Mouse (Mus musculus) kidney, adult 2 months (tissue): ENCODE results near the gene Prpf6.
A peak's percentile ranks its signal among the peaks of the same experiment; 100 is the strongest.

Experiments
- CTCF ChIP-seq: fragments of 200-500 bp; conservative IDR thresholded peaks from 2 replicates; pipeline ENCODE4 v1.5.1; 2011; ENCODE audit warnings: low read depth, mild to moderate bottlenecking, control low read depth, low read length, moderate library complexity, mixed read lengths; ENCODE audit not compliant: insufficient read depth, insufficient read length
- POLR2A ChIP-seq: fragments of 200-500 bp; IDR thresholded peaks from one replicate; pipeline ENCODE4 v1.6.1; 2011; ENCODE audit warnings: low read depth, low read length, control low read depth

DNA sequence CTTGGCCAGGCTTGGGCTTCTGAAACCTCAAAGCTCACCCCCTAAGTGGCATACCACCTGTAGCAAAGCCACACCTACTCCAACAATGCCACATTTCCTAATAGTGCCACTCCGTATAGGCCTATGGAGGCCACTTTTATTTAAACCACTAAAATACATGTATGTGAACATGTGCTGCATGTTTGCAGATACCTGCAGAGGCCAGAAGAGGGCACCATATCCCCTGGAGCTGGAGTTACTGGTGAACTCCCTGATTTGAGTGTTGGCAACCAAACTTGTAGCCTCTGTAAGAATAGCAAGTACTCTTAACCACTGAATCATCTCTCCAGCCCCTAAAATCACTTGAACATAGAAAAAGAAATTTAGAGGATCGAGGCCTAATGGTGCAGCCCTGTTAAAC lies 52.7 kb downstream of the Prpf6 start:
- TF ChIP-seq POLR2A (no peak), CTCF (peak; percentile 72)
